8 mouse cellular contexts compared by ENCODE assay signal in the genomic region with DNA sequence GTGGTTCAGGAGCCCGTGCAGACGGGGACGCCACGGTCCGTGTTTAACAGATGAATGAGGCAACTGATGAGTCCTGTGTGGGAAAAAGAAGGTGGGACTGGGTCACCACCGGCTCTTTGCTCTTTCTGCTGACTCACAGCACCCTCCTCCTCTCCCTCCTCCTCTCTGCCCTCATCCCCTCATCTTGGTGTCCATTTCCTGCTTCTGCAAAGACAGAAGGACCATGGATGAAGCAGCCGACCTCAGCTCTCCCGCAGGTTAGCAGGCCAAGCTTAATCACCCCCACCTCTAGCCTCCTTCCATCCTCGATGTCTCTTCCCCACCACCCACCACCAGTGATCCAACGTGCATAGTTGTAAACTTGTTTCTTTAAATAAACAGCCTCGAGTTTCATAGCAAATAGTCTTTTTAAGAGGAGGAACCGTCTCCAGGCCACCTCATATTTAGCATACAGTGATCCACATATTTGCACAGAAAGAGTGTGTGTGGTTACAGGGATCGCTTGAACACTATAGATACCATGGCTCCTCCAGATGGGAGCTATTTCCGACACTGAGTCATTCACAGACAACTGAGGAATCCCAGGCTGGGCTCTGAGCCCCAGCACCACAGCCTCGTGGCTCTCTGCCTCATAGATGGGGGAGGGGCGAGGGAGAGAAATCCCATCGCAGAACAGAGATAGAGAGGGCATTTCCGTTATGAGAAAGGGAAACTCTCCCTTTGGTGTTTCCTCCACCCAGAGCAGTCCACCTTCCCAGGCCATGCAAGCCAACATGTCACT. TPM values are rescaled to one million over a fixed set of nuclear protein-coding genes. Genes with fewer than 3 reads are reported as not detected.
DNase-seq lines count a peak whose midpoint lies in the region; ATAC-seq and TF ChIP-seq lines count a peak whose summit lies in the region.

No protein-coding gene starts in this region.

- ATAC-seq in kidney, embryonic 16.5 days (ENCODE audit: low FRiP score, low TSS enrichment), result peak; percentile 50; the same call in 1 of the 2 replicates
- ATAC-seq in embryonic facial prominence, embryonic 14.5 days (ENCODE audit: low read depth), result peak; percentile 69; the same call in 1 of the 2 replicates
- peak; percentile 91 for ATAC-seq in lung, postnatal 0 days
- ATAC-seq in activated CD4-positive, CD25-positive, alpha-beta regulatory T cell, adult 4 months, result no peak
- ATAC-seq in forebrain, embryonic 13.5 days, result no peak

- H3K27ac ChIP-seq in kidney, embryonic 16.5 days (ENCODE audit: low read length), result peak overlapping the region; percentile 52; the same call in 1 of the 2 replicates
- H3K27ac ChIP-seq in embryonic facial prominence, embryonic 14.5 days (replicated peaks; ENCODE audit: low read depth, low read length), result no peak overlapping the region
- peak overlapping the region; percentile 38; the same call in 1 of the 2 replicates for H3K27ac ChIP-seq in lung, postnatal 0 days (ENCODE audit: low read length)
- no peak overlapping the region; the same call in 1 of the 2 replicates for H3K27ac ChIP-seq in forebrain, embryonic 13.5 days

- TF ChIP-seq EP300 in lung, postnatal 0 days (IDR thresholded peaks at IDR 0.05), result peak; percentile 73

- no peak for TF ChIP-seq CTCF in lung, postnatal 0 days (IDR thresholded peaks at IDR 0.05)

- no peak overlapping the region for H3K4me2 ChIP-seq in kidney, embryonic 16.5 days (replicated peaks; ENCODE audit: low read depth, low read length)
- H3K4me2 ChIP-seq in embryonic facial prominence, embryonic 14.5 days (ENCODE audit: low read depth, low read length), result no peak overlapping the region
- H3K4me2 ChIP-seq in lung, postnatal 0 days (replicated peaks; ENCODE audit: low read depth, low read length), result no peak overlapping the region
- H3K4me2 ChIP-seq in forebrain, embryonic 13.5 days, result no peak overlapping the region

- DNase-seq in kidney, adult 9 months, result no peak
- peak; percentile 76 for DNase-seq in embryonic facial prominence, embryonic 14.5 days (ENCODE audit: low spot score)
- peak; percentile 43 to 73 for DNase-seq in heart, postnatal 14 days
- peak; percentile 89 for DNase-seq in lung, postnatal 0 days (ENCODE audit: low spot score)
- DNase-seq in thymus, postnatal 25 days, result no peak

- 62% methylated on average over 18 of the region's 18 CpGs for WGBS in kidney, embryonic 16.5 days
- WGBS in embryonic facial prominence, embryonic 14.5 days, result 59% methylated on average over 18 of the region's 18 CpGs
- WGBS in lung, postnatal 0 days, result 36% methylated on average over 18 of the region's 18 CpGs
- 84% methylated on average over 18 of the region's 18 CpGs for WGBS in forebrain, embryonic 13.5 days

- no peak overlapping the region for H3K4me3 ChIP-seq in kidney, embryonic 16.5 days (ENCODE audit: low read length)
- no peak overlapping the region for H3K4me3 ChIP-seq in embryonic facial prominence, embryonic 14.5 days (ENCODE audit: low read depth, low read length)
- no peak overlapping the region for H3K4me3 ChIP-seq in lung, postnatal 0 days (ENCODE audit: low read depth, low read length)
- H3K4me3 ChIP-seq in forebrain, embryonic 13.5 days, result no peak overlapping the region

- peaks cover 8% of the 10 kb centered on the region for H3K4me1 ChIP-seq in kidney, embryonic 16.5 days (ENCODE audit: insufficient read depth, low read length)
- peaks cover 14% of the 10 kb centered on the region for H3K4me1 ChIP-seq in embryonic facial prominence, embryonic 14.5 days (ENCODE audit: control insufficient read depth, insufficient read depth, low read length)
- no peaks in the 10 kb centered on the region for H3K4me1 ChIP-seq in lung, postnatal 0 days (ENCODE audit: insufficient read depth, low read depth, low read length)
- H3K4me1 ChIP-seq in forebrain, embryonic 13.5 days, result peaks cover 31% of the 10 kb centered on the region

- H3K27me3 ChIP-seq in kidney, embryonic 16.5 days (ENCODE audit: insufficient read depth, low read length), result no peaks in the 10 kb centered on the region
- no peaks in the 10 kb centered on the region for H3K27me3 ChIP-seq in embryonic facial prominence, embryonic 14.5 days (replicated peaks; ENCODE audit: control insufficient read depth, insufficient read depth, low read length)
- no peaks in the 10 kb centered on the region for H3K27me3 ChIP-seq in lung, postnatal 0 days (replicated peaks; ENCODE audit: insufficient read depth, low read length)
- H3K27me3 ChIP-seq in forebrain, embryonic 13.5 days, result no peaks in the 10 kb centered on the region

- H3K9me3 ChIP-seq in kidney, embryonic 16.5 days (ENCODE audit: low read length), result no peaks in the 10 kb centered on the region
- H3K9me3 ChIP-seq in embryonic facial prominence, embryonic 14.5 days (ENCODE audit: control insufficient read depth, low read length), result no peaks in the 10 kb centered on the region
- H3K9me3 ChIP-seq in lung, postnatal 0 days (ENCODE audit: low read length), result no peaks in the 10 kb centered on the region
- no peaks in the 10 kb centered on the region for H3K9me3 ChIP-seq in forebrain, embryonic 13.5 days (replicated peaks)

- intact Hi-C loops in heart, postnatal 14 days (cut with DNase I), result no loop called here

- no peak overlapping the region for H3K9ac ChIP-seq in kidney, embryonic 16.5 days (replicated peaks; ENCODE audit: low read length)
- H3K9ac ChIP-seq in embryonic facial prominence, embryonic 14.5 days (ENCODE audit: low read depth, low read length), result no peak overlapping the region
- H3K9ac ChIP-seq in lung, postnatal 0 days (replicated peaks; ENCODE audit: low read depth), result no peak overlapping the region
- no peak overlapping the region for H3K9ac ChIP-seq in forebrain, embryonic 13.5 days

- 0 out of 2 replicates have a peak, but pooled peaks cover 3% of the 10 kb centered on the region for H3K36me3 ChIP-seq in kidney, embryonic 16.5 days (ENCODE audit: insufficient read depth, low read length)
- H3K36me3 ChIP-seq in embryonic facial prominence, embryonic 14.5 days (ENCODE audit: control insufficient read depth, insufficient read depth, low read length), result 0 out of 2 replicates have a peak, but pooled peaks cover 3% of the 10 kb centered on the region
- no peaks in the 10 kb centered on the region for H3K36me3 ChIP-seq in lung, postnatal 0 days (ENCODE audit: insufficient read depth, low read length)
- peaks cover 17% of the 10 kb centered on the region for H3K36me3 ChIP-seq in forebrain, embryonic 13.5 days (ENCODE audit: poor library complexity, severe bottlenecking)

RNA-seq across cellular contexts. Expression of gene Cplx2, which starts 58.6 kb away (rescaled TPM):
- 5.8 and 6.0 TPM in 2 replicates for polyA plus RNA-seq in kidney, embryonic 16.5 days (2015; fragmentation: Nextera tagmentation; extraction: Ambion mirVana)
- 7.0 and 9.6 TPM in 2 replicates for polyA plus RNA-seq in embryonic facial prominence, embryonic 14.5 days (2014; fragmentation: Nextera tagmentation; extraction: Ambion mirVana)
- total RNA-seq in heart, postnatal 14 days (2021), result 1 to 10 TPM; 4.5 to 5.1 TPM
- polyA plus RNA-seq in lung, postnatal 0 days (2015; fragmentation: Nextera tagmentation; extraction: Ambion mirVana), result 3.0 and 3.1 TPM in 2 replicates
- polyA plus RNA-seq in activated CD4-positive, CD25-positive, alpha-beta regulatory T cell, adult 4 months (2017; shearing (Covaris generic)), result not detected
- 20.0 and 22.8 TPM in 2 replicates for polyA plus RNA-seq in forebrain, embryonic 13.5 days (2015; fragmentation: Nextera tagmentation; extraction: Ambion mirVana)

Comparison
In these comparisons a context has a peak if more than half of its experiments do, and no peak if none do; other contexts are left out.
1. ATAC-seq: peak in kidney, embryonic 16.5 days (single experiment), embryonic facial prominence, embryonic 14.5 days (single experiment) and lung, postnatal 0 days (single experiment); none in activated CD4-positive, CD25-positive, alpha-beta regulatory T cell, adult 4 months (single experiment) and forebrain, embryonic 13.5 days (single experiment).
2. H3K27ac ChIP-seq: peak in kidney, embryonic 16.5 days (single experiment) and lung, postnatal 0 days (single experiment); none in embryonic facial prominence, embryonic 14.5 days (single experiment) and forebrain, embryonic 13.5 days (single experiment).
3. DNase-seq: peak in embryonic facial prominence, embryonic 14.5 days (single experiment), heart, postnatal 14 days (2 of 2) and lung, postnatal 0 days (single experiment); none in kidney, adult 9 months (single experiment) and thymus, postnatal 25 days (single experiment).